Mouse (Mus musculus) cerebellum, adult 11-12 months (tissue): ENCODE data around the gene Fam92a.
A peak's percentile ranks its signal among the peaks of the same experiment; 100 is the strongest.
"Not testable (repeated sequence)": the region's sequence is repeated elsewhere in the genome, so short reads cannot be mapped to it uniquely, and the experiment has no call there.

Experiments
- DNase-seq: peaks from one replicate; pipeline ENCODE4 v3.0.0; 2022

The Fam92a gene

GRCm38 (mm10) chr4:12171318-12172091, at the start of gene Fam92a:
Gene Fam92a (minus strand): TSS chr4:12172015.
- peak; percentile 77 for DNase-seq

GRCm38 (mm10) chr4:12178992-12179391, 7.2 kb upstream of the Fam92a start:
- no peak for DNase-seq

- DNase-seq = no peak
These were observed 863 bp downstream of the Fam92a start for GRCm38 (mm10) chr4:12170986-12171317.

GRCm38 (mm10) chr4:12147660-12148059, 24.2 kb downstream of the Fam92a start:
- no peak for DNase-seq

- not testable (repeated sequence) for DNase-seq
These were observed 30.3 kb downstream of the Fam92a start for GRCm38 (mm10) chr4:12141516-12141915.

- DNase-seq = peak; percentile 21
These were observed 31.2 kb downstream of the Fam92a start for GRCm38 (mm10) chr4:12140592-12141062.

GRCm38 (mm10) chr4:12140141-12140567, 31.7 kb downstream of the Fam92a start, which contains the start of gene Rbm12b1:
Gene Rbm12b1 (plus strand): TSS chr4:12140264.
- peak; percentile 82 for DNase-seq
